Mouse (Mus musculus) kidney, adult 2 months (tissue): Measurements from ENCODE around the gene Tatdn3. TPM values are rescaled to one million over a fixed set of nuclear protein-coding genes. Genes with fewer than 3 reads are reported as not detected.
A peak's percentile ranks its signal among the peaks of the same experiment; 100 is the strongest.

Experiments used
- DNase-seq: peaks from one replicate; pipeline ENCODE4 v3.0.0; 2021
- H3K27ac ChIP-seq: fragments of 200-500 bp; 2 replicates; pipeline ENCODE4 v1.5.1; 2012; ENCODE audit warnings: low read depth, low read length, control low read depth, inconsistent platforms; ENCODE audit not compliant: insufficient read depth
- H3K27me3 ChIP-seq: fragments of 200-500 bp; replicated peaks from 2 replicates; pipeline ENCODE4 v1.6.1; 2012; ENCODE audit warnings: mild to moderate bottlenecking, moderate library complexity, low read length, inconsistent platforms; ENCODE audit not compliant: control insufficient read depth, insufficient read depth
- H3K36me3 ChIP-seq: fragments of 200-500 bp; 2 replicates; pipeline ENCODE4 v1.6.1; 2012; ENCODE audit warnings: mild to moderate bottlenecking, moderate library complexity, low read length, inconsistent platforms; ENCODE audit not compliant: control insufficient read depth, insufficient read depth
- H3K4me1 ChIP-seq: fragments of 200-500 bp; 2 replicates; pipeline ENCODE4 v1.6.1; 2011; ENCODE audit warnings: low read length; ENCODE audit not compliant: control insufficient read depth, insufficient read depth
- H3K4me3 ChIP-seq: fragments of 200-500 bp; 2 replicates; pipeline ENCODE4 v1.5.1; 2011; ENCODE audit warnings: mild to moderate bottlenecking, low read depth, low read length, control low read depth; ENCODE audit not compliant: insufficient read depth
- CTCF ChIP-seq: fragments of 200-500 bp; conservative IDR thresholded peaks from 2 replicates; pipeline ENCODE4 v1.5.1; 2011; ENCODE audit warnings: low read depth, mild to moderate bottlenecking, control low read depth, low read length, moderate library complexity, mixed read lengths; ENCODE audit not compliant: insufficient read depth, insufficient read length
- POLR2A ChIP-seq: fragments of 200-500 bp; IDR thresholded peaks from one replicate; pipeline ENCODE4 v1.6.1; 2011; ENCODE audit warnings: low read depth, low read length, control low read depth
- WGBS: fragments of 180-500 bp; shearing (Covaris S2); methylation state at CpG from one replicate; pipeline ENCODE4 v1.1.7; 2018; 5-methylcytosine and 5-hydroxymethylcytosine counted together
- polyA plus RNA-seq: library from polyadenylated mRNA; depleted of rRNA; stranded (reverse); fragments of >200 nt; gene quantifications from 2 replicates; pipeline ENCODE4 v1.2.3, GENCODE M21; 2012

Gene Tatdn3
- polyA plus RNA-seq, 1 experiment, result 10.4 TPM

DNA sequence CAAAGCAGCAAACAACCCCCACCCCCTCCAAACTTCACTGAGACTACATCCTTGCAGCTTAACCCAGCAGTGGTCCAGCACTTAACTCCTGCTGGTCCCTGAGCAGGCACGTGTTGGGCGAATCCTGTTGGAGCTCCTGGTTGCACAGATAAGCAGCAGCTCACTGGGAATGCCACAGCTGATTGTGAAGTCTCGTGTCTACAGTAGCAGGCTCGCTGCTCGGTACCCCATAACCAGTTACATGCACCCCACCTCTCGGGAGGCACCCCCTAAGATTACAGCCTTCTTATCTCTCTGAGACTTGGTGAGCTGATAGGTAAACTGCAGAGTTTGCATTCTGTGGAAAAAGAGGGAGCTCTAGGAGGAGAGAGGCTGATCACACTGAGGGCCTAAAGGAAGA lies 26.6 kb upstream of the Tatdn3 start:
- no peak for DNase-seq
- H3K27ac ChIP-seq, result no peak overlapping the region
- no peak overlapping the region for H3K4me3 ChIP-seq
- WGBS, result 88% methylated on average over 6 of the region's 6 CpGs
- no peaks in the 10 kb centered on the region for H3K4me1 ChIP-seq
- no peak for TF ChIP-seq CTCF
- TF ChIP-seq POLR2A, result no peak
- no peaks in the 10 kb centered on the region for H3K27me3 ChIP-seq
- H3K36me3 ChIP-seq, result no peaks in the 10 kb centered on the region

DNA sequence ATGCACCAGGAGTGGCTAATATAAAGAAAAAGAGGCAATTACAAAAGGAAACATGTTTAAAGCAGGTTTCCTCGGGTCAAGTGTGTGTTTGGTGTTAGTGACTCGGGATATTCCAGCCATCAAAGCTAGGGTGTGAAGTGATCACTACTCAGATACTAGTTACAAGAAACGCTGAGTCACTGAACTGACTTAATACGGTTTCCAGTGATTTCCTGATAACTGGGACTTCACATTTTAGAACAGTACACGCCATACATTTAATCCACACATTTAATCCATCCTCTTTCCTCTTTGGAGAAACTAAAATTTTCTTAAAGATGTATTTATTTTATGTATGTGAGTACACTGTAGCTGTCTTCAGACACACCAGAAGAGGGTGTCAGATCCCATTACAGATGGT lies 25.2 kb upstream of the Tatdn3 start:
- TF ChIP-seq CTCF (no peak), POLR2A (no peak)
- no peaks in the 10 kb centered on the region for H3K27me3 ChIP-seq
- 83% methylated on average over 5 of the region's 5 CpGs for WGBS
- DNase-seq, result no peak
- H3K36me3 ChIP-seq, result no peaks in the 10 kb centered on the region
- H3K27ac ChIP-seq, result no peak overlapping the region
- H3K4me3 ChIP-seq, result no peak overlapping the region
- no peaks in the 10 kb centered on the region for H3K4me1 ChIP-seq

DNA sequence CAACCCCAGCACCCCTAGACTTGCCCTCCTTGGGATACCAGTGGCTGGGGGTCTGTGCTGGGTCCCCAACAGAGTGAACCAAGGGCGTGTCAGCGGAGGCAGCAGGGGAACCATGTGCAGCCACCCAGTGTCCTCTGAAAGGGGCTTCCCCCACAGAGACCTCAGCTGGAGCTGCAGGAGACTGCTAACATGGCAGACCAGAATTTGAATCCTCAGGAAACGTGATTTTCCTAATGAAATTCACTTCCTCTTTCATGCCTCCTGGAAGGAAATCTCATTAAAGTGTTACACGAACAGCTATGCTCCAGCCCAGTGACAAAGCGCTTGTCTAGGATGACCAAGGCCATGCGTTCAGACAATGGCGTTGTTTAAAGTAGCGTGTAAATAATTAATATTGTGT lies 24.2 kb upstream of the Tatdn3 start:
- DNase-seq, result no peak
- TF ChIP-seq POLR2A (no peak), CTCF (no peak)
- no peaks in the 10 kb centered on the region for H3K27me3 ChIP-seq
- H3K27ac ChIP-seq, result no peak overlapping the region
- H3K36me3 ChIP-seq, result no peaks in the 10 kb centered on the region
- WGBS, result 83% methylated on average over 8 of the region's 8 CpGs
- no peak overlapping the region for H3K4me3 ChIP-seq
- H3K4me1 ChIP-seq, result no peaks in the 10 kb centered on the region

DNA sequence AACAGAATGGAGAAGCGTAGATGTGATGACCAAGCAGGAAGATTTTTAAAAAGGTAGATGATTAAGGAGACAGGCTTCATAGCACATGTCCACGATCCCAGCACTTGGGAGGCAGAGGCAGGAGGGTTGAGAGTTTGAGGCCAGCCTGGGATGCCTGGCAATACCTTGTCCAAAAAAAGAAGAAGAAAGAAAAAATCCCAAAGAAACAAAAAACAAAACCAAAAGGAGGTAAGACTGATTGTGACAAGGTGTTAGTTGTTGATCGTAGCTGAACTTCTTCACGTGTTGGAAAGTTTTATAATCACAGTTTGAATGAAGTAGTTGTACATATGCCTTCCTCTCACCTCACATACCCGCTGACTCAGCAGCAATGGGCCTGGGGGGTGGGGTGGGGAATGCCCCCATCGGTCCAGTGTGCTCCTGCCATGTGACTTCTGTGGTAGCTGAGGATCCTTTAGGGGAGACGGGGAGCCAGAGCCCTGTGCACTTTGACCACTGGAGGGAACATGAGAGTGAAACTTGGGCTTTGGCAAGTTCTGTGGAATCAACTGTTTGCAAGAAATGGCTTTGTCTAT lies 23.7 kb upstream of the Tatdn3 start:
- no peaks in the 10 kb centered on the region for H3K36me3 ChIP-seq
- peak; percentile 34 for DNase-seq
- H3K27ac ChIP-seq, result no peak overlapping the region
- no peaks in the 10 kb centered on the region for H3K4me1 ChIP-seq
- no peak overlapping the region for H3K4me3 ChIP-seq
- no peak for TF ChIP-seq CTCF
- WGBS, result 75% methylated on average over 7 of the region's 7 CpGs
- H3K27me3 ChIP-seq, result no peaks in the 10 kb centered on the region

DNA sequence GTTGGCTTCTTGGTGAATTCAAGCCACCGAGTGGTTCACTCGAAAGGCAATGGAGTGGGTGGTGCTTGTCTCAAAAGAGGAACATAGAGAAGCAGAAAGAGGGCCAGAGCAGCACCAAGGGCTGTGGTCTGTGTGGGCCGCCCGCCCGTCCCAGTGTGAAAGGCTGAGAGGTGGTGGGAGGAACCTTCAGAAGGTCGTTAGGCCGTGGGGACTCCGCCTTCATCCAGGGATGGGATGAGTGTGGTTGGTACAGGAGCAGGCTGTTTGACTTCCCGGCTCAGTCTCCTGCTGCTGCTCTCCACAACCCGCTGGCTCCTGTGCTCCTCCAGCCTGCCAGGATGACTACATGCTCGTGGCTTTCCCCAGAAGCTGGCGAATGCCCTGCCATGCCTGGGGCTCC lies 22.9 kb upstream of the Tatdn3 start:
- no peaks in the 10 kb centered on the region for H3K27me3 ChIP-seq
- no peaks in the 10 kb centered on the region for H3K4me1 ChIP-seq
- peak; percentile 15 for DNase-seq
- no peak overlapping the region for H3K4me3 ChIP-seq
- H3K27ac ChIP-seq, result no peak overlapping the region
- TF ChIP-seq POLR2A (no peak), CTCF (no peak)
- no peaks in the 10 kb centered on the region for H3K36me3 ChIP-seq
- 71% methylated on average over 12 of the region's 12 CpGs for WGBS

DNA sequence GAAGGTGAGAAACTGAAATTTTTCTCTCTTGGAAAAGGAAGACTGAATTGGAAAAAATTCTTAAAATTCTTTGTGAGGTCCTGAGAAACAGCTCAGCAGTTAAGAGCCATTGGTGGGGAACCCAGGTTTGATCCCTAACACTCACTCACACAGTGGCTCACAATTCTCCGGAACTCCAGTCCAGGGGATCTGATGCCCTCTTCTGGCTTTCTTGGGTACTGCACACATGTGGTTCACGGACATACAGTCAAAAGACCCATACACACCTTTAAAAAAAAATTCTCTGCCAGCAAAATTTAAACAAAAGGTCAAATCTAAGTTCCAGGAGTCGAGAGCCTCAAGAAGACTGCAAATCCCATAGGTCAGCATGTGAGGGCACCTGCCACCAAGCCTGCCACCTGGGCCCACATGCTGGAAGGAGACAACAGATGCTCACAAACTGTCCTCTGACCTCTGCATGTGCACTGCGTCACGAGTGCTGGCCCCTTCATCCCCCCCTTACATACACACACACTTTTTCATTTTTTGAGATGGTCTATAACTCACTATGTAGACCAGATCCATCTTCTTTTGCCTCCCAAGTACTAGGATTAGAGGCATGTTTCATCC lies 22.3 kb upstream of the Tatdn3 start:
- TF ChIP-seq CTCF, result peak; percentile 64
- TF ChIP-seq POLR2A, result no peak
- peak; percentile 65 for DNase-seq
- 72% methylated on average over 5 of the region's 5 CpGs for WGBS
- no peaks in the 10 kb centered on the region for H3K4me1 ChIP-seq
- no peaks in the 10 kb centered on the region for H3K27me3 ChIP-seq
- H3K27ac ChIP-seq, result no peak overlapping the region
- no peak overlapping the region for H3K4me3 ChIP-seq
- H3K36me3 ChIP-seq, result no peaks in the 10 kb centered on the region

DNA sequence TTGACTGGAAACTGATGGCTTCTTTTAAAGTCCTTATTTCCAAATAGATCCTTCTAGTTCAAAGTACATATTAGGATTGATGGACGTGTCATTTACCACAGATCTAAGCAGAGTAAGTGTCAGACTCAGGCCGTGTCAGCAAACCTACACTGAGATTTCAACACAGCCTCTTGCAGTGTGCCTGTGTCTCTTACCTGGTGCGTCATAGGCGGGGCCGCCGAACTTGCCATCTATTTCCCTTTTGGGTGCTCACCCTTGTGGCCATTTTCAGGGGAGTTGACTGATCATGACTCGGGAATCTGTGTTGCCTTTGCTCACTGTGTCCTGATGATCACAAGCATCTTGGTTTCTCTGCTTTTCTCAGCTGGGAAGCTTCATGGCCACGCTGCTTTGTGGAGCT lies 20.5 kb upstream of the Tatdn3 start:
- no peaks in the 10 kb centered on the region for H3K27me3 ChIP-seq
- no peak for TF ChIP-seq CTCF
- TF ChIP-seq POLR2A, result no peak
- H3K4me1 ChIP-seq, result no peaks in the 10 kb centered on the region
- no peak overlapping the region for H3K4me3 ChIP-seq
- 79% methylated on average over 8 of the region's 8 CpGs for WGBS
- no peak overlapping the region for H3K27ac ChIP-seq
- H3K36me3 ChIP-seq, result no peaks in the 10 kb centered on the region
- DNase-seq, result no peak
